Mouse (Mus musculus): Measurements from ENCODE around the gene Ccdc110. TPM values are rescaled to one million over a fixed set of nuclear protein-coding genes. Genes with fewer than 3 reads are reported as not detected.

Gene Ccdc110
- polyA plus RNA-seq (2014; fragmentation: Illumina TruSeq; extraction: RNeasy Lipid Tissue Mini Kit (QIAGEN cat#74804); ENCODE audit: low read depth, low replicate concordance), result not detected

DNA sequence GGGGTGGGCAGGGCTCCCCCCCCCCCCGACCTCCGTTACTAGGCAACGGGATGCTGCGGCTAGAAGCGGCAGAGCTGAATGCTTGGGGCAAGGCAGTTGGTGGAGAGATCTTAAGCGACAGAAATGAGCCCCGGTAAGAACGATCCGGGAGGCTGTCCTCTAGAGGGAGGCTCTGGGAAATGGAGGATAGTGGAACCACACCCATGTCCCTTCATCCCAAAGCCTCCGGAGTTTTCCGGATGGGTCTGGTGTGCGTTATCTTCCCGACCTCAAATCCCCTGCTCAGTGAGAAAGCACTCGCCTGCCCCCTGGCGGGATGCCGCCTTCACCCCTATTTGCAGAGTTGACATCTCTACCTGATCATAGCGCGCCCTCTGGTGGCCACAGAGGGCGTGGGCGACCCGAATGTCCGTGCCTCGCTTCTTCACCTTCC lies at the start of gene Ccdc110:
Gene Ccdc110, plus strand, starts transcription at position 38 of the 433 bp plus-strand sequence.

DNA sequence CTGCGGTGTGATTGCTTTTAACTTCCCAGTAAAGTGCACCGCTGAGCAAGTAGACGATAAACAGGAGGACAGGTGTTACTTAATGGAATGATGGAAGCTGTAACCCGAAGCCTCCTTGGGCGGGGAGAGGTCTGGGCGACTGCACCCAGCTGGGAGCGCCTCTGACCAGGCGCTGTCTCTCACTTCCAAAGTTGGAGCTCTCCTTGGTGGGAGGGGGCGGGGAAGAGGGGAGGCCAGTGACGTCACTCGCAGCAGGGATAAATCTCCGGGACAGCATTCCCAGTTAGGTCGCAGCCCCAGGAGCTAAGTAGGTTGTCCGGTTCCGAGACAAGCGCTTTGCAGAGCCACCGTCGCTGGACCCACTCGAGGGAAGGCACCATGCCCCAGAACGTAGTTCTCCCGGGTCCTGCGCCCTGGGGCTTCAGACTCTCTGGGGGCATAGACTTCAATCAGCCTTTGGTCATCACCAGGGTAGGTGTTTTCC lies 49.2 kb upstream of the Ccdc110 start, which contains the start of gene Pdlim3:
Gene Pdlim3, plus strand, starts transcription at position 260 of the 484 bp plus-strand sequence.

DNA sequence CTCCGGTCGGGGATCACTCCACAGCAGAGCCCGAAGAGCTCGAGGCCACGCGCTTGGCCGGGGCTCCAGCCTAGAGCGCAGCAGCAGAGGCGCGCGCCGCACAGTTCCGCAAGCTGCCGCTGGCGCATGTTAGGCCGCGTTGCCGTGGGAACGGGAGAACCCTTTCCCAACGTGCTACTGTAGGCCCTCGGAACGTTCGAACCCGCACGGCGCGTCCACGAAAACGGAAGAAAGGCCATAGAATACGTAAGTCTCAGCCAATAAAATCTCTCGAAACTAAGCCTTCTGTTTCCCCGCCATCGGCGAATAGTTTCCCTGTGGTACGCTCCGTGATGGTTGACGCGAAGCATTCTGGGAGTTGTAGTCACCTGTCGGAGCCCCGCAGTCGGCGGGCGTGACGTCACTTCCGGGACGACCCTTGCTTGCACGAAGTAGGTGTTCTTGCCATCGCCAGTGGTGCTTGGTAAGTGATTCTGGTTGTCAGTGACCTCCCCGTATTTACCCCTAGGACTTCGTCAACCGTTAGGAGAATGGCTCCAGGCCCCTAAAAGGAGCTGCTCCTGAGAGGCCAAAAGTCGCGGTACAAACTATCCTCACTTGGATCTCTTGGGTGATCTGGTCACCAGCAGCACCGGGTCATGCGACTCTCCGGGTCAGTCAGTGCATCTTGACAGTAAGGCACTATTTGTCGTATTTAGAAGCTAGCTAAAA lies 40.9 kb downstream of the Ccdc110 start, which contains the start of the genes 1700029J07Rik and Ufsp2:
Gene 1700029J07Rik, minus strand, starts transcription at position 127 of the 711 bp plus-strand sequence.
Gene Ufsp2, plus strand, starts transcription at position 403 of the 711 bp plus-strand sequence.

Other genes starting within 250 kb of the Ccdc110 start
- 2.7 TPM for gene Pdlim3, start 49.2 kb upstream of the Ccdc110 start, polyA plus RNA-seq (2014; fragmentation: Illumina TruSeq; extraction: RNeasy Lipid Tissue Mini Kit (QIAGEN cat#74804); ENCODE audit: low read depth, low replicate concordance)
- gene 1700029J07Rik, start 40.6 kb downstream of the Ccdc110 start, polyA plus RNA-seq (2014; fragmentation: Illumina TruSeq; extraction: RNeasy Lipid Tissue Mini Kit (QIAGEN cat#74804); ENCODE audit: low read depth, low replicate concordance), result 13.5 TPM
- gene Ufsp2, start 40.9 kb downstream of the Ccdc110 start, polyA plus RNA-seq (2014; fragmentation: Illumina TruSeq; extraction: RNeasy Lipid Tissue Mini Kit (QIAGEN cat#74804); ENCODE audit: low read depth, low replicate concordance), result 114 TPM
- 0.85 TPM for gene Lrp2bp, start 64.7 kb downstream of the Ccdc110 start, polyA plus RNA-seq (2014; fragmentation: Illumina TruSeq; extraction: RNeasy Lipid Tissue Mini Kit (QIAGEN cat#74804); ENCODE audit: low read depth, low replicate concordance)
- 1.7 TPM for gene Ankrd37, start 71.1 kb downstream of the Ccdc110 start, polyA plus RNA-seq (2014; fragmentation: Illumina TruSeq; extraction: RNeasy Lipid Tissue Mini Kit (QIAGEN cat#74804); ENCODE audit: low read depth, low replicate concordance)
- 46.8 TPM for gene Cfap97, start 217.2 kb downstream of the Ccdc110 start, polyA plus RNA-seq (2014; fragmentation: Illumina TruSeq; extraction: RNeasy Lipid Tissue Mini Kit (QIAGEN cat#74804); ENCODE audit: low read depth, low replicate concordance)
- 29.9 TPM for gene Snx25, start 217.5 kb downstream of the Ccdc110 start, polyA plus RNA-seq (2014; fragmentation: Illumina TruSeq; extraction: RNeasy Lipid Tissue Mini Kit (QIAGEN cat#74804); ENCODE audit: low read depth, low replicate concordance)